Mouse (Mus musculus): ENCODE measurements around the gene Smc3.
"Not testable (repeated sequence)": the region's sequence is repeated elsewhere in the genome, so short reads cannot be mapped to it uniquely, and the experiment has no call there.

Smc3 gene

DNA sequence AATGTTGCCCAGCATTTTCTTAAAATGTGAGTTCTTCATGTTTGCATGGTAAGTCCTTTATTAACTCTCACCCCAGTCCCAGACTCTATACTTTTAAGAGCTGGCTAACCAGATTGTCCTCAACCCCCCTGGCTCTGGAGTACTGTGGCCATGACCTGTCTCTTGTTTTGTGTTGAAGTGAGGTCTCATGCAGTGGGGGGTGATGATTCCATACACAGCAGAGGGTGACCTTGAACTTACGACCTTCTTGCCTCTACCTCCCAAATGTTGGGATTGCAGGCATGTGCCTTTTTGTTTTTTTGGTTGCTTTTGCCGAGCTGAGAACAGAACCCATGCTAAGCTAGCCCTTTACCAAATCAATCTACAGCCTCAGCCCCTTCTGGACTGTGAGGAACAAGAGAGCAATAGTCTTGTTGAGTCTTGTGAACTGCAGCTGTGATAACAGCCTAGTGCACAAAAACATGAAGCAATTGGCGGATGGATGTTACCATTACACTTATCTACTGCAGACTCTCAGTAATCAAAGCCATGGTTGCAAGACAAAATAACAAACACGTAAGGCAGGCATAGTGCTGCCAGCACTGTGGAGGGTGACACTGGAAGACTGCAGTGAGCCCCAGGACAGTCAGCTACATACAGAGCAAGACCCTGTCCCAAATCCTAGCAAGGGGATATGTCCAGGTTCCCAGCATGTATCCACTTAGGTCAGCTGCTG, 24.7 kb upstream of the Smc3 start:
- ATAC-seq (ENCODE audit: insufficient number of reproducible peaks, low FRiP score, low TSS enrichment): no peak

DNA sequence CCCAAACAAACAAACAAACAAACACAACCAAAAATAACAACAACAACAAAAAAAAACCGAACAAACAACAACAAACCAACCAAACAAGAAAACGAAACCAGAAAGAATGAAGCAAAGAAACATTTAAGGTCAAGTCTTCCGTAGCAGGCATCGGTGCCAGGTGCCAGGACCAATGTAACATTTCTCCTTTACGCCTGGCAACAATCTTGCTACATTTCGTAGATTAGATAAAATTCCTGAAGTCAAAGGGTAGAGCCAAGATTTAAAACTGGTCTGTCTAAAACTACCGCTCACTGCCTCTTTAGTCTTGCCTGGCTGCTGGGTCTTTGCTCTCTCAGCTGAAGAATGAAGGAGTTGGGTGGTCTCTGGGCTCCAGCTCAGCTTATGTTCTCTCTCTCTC, 24.1 kb upstream of the Smc3 start:
- no peak for ATAC-seq (ENCODE audit: insufficient number of reproducible peaks, low FRiP score, low TSS enrichment)

DNA sequence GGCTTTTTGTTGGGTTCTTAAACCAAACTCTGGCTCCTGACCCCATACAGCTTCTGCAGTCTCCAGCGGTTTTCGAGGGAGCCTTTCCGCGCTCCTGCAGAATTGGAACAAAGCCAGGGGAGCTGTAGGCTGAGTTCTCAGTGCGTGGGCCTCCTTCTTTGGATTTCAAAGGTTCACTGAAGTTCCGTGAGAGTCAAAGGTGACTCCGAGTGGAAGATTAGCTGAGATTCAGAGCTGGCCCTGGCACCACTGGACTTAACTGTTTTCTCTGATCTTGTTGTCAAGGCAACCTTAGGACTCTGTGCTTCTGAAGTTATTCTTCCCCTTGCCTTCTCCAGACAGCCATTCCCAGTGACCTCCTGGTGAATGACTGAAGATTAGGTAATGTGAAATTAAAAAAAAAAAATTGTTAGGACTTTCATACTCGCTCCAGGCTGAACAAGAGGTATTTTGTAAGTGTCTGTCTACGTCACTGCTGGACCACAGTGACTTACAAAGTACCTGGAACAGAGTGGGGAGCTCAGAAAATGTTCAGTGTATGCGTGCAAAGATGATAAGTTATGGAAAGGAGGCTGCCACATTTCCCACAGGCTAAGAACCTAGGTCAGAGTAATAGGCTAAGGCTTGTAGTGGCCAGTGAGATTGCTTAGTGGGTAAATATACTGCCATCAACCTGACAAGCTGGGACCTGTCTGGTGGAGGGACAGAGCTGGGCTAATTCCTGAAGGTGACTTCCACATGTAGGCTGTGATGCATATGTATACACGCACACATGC, 23.0 kb upstream of the Smc3 start:
- no peak for ATAC-seq (ENCODE audit: insufficient number of reproducible peaks, low FRiP score, low TSS enrichment)

DNA sequence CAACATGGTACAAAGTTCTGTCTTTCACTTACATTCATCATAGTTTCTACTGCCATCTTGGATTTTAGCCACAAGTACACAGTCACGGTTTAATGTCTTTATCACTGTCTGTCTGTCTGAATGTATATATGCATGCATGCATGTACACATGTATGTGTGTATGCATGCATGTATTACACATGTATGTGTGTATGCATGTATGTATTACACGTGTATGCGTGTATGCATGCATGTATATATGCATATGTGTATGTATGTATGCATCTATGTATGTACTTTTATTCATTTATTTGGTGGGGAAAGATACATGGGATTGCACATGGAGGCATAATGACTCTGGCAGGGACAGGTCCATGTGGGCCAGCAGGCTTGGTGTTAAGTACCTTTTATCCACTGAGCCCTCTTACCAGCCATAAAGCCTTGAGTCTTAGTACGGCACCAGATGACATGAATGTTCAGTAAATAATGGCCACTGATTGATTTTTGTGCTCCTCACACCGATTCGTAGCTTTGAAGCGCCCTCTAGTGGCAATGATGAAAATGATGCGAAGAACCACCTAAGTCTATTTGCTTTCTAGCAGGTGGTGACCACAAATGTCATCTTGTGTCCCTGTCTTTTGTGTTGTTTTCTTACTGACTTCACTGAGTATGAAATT, 21.5 kb upstream of the Smc3 start:
- ATAC-seq (ENCODE audit: insufficient number of reproducible peaks, low FRiP score, low TSS enrichment): peak; percentile 79; the same call in 1 of the 2 replicates

DNA sequence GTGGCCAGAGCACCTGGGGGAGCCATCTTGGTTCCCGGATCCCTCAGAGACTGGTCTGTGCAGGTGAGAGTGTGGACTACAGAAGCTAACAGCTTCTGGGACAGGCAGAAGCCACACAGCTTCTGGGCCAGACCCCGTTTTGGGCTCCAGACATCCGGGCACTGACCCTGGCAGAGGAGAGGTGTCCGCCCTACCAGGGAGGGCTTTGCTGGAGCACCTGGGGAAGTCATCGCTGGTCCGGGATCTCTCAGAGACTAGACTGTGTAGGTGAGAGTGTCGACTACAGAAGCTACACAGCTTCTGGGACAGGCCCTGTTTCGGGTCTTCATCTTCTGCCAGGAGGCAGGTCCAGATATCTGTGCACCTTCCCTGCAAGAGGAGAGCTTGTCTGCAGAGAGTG, 19.9 kb upstream of the Smc3 start:
- not testable (repeated sequence) for ATAC-seq (ENCODE audit: insufficient number of reproducible peaks, low FRiP score, low TSS enrichment)

DNA sequence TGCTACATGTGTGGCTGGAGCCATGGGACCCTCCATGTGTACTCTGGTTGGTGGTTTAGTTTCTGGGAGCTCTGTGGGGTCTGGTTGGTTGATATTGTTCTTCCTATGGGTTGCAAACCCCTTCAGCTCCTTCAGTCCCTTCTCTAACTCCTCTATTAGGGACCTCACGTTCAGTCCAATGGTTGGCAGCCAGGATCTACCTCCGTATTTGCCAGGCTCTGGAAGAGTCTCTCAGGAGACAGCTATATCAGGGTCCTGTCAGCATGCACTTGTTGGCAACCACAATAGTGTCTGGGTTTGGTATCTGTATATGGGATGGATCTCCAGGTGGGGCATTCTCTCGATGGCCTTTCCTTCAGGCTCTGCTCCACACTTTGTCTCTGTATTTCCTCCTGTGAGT, 12.5 kb upstream of the Smc3 start:
- not testable (repeated sequence) for ATAC-seq (ENCODE audit: insufficient number of reproducible peaks, low FRiP score, low TSS enrichment)

DNA sequence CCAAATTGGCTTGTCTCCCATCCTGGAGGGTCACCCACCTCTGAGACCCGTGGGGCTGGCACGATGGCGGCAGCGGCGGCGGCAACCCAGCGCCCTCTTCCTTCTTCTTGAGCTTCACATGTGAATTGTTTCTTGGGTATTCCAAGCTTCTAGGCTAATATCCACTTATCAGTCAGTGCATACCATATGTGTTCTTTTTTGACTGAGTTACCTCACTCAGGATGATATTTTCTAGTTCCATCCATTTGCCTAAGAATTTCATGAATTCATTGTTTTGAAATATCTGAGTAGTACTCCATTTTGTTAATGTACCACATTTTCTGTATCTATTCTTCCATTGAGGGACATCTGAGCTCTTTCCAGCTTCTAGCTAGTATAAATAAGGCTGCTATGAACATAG, 11.2 kb upstream of the Smc3 start, which contains the start of gene Nutf2-ps1:
Gene Nutf2-ps1 (minus strand): TSS at position 101 of the 400 bp plus-strand sequence.
- ATAC-seq (ENCODE audit: insufficient number of reproducible peaks, low FRiP score, low TSS enrichment): not testable (repeated sequence)

DNA sequence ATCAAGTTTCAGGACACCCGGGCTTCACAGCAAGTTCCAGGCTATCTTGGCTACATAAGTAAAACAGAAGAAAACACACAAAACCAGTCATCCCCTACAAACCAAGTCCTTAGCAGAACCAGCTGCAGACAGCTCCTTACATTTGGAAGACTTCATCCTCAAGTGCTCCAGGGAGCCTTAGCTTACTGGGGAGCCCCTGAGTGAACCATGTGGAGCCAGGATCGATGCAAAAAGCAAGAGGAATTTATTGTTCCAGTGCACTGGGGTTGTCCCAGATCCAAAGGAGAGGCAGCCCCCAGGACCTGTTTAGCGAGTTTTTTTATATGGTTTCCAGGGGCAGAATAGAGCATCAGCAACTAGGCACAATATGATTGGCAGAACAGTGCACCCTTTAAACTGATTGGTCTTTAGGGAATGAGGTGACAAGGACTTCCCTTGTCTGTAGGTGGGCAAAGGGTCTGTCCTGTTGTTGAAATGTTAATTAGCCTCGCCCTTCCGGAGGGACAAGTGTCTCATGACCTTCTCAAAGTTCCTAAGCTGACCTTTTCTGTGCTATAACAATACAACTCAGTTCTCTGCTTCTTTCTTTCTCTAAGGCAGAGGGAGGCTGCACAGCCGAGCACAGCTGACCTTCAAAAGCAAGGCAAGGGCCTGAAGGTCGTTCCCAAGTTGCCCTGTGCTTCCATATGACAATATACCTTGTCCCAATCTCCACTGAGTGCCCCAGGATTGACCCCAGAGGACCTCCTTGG, 3.3 kb upstream of the Smc3 start:
- no peak for ATAC-seq (ENCODE audit: insufficient number of reproducible peaks, low FRiP score, low TSS enrichment)

DNA sequence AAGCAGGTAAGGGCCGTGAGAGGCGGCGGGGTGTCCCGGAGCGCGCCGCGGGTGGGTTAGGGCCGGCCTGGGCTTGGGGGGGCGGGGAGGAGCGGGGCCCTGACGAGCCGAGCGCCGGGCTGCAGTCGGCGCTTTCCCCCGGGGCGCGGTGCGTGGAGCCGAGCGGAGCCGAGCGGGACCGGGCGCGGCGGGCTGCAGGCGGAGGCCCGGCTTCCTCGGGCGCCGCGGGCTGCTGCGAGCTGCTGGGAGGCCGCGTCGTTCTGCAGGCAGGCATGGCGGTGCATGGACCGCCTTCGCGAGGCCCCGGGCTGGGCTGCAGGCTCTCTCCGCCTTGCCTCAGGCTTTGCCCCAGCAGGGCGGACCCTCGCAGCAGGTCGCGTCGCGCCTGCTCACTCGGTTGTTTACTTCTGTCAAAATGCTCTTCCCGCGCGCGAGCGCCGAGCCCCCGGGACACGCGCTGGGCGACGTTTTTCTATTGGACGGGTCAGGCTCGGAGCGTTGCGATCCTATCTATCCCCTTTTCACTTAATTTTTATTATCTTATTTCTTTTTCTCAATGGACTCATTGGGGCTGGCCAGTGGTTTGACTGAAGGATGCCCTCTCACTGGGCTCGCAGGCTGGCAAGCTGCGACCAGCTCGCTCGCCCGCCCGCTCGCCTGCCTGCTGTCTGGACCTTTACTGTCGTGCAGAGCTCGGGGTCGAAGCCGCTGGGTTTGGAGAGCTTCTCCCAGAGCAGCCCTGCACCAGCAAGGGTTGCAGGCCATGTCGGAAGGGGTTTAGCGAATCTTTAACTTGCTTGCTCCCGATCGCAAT, 558 bp downstream of the Smc3 start:
- ATAC-seq (ENCODE audit: insufficient number of reproducible peaks, low FRiP score, low TSS enrichment): peak; percentile 64; the same call in 1 of the 2 replicates

DNA sequence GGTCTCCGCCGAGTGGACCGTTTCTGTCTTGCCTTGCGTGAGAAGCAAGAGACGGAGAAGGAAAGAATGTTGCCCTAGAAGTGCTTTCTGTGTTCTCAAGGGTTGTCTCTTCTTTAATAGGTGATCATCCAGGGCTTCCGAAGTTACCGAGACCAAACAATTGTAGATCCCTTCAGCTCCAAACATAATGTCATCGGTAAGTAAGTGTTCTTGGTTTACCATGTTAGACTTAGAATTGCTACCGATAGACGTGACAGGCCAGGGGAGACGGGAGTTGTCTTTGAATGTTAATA, 1.1 kb downstream of the Smc3 start:
- ATAC-seq (ENCODE audit: insufficient number of reproducible peaks, low FRiP score, low TSS enrichment): no peak

DNA sequence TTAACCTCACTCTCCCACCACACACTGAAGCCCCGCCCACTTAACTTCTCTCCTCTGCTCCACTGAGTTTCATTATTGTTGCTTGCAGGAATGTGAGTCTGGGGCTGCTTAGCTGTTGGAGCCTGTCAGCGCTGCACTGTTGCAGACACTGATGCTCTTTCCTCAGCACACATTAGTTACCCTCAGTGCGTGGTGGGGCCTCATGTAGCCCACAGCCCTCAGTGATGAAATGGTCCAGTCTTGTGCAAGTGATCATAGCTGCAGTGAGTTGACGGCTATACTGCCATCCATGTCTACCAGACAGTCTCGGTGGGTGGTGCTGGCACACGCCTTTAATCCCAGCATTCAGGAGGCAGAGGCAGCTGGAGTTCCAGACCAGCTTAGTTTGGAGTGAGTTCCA, 8.7 kb downstream of the Smc3 start:
- no peak for ATAC-seq (ENCODE audit: insufficient number of reproducible peaks, low FRiP score, low TSS enrichment)

DNA sequence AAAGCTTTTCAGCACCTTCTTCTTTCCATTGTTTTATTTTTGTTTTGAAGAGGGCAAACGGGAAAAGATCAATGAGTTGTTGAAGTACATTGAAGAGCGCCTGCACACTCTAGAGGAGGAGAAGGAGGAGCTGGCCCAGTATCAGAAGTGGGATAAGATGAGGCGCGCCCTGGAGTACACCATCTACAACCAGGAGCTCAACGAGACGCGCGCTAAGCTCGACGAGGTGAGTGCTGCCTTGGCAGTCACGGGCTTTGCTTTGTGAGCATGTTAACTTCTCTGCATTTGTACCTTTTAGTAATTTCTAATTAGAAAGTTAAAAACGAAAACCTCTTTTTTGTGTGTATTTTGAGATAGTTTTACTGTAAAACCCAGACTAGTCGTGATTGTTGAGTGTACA, 21.5 kb downstream of the Smc3 start:
- ATAC-seq (ENCODE audit: insufficient number of reproducible peaks, low FRiP score, low TSS enrichment): no peak

DNA sequence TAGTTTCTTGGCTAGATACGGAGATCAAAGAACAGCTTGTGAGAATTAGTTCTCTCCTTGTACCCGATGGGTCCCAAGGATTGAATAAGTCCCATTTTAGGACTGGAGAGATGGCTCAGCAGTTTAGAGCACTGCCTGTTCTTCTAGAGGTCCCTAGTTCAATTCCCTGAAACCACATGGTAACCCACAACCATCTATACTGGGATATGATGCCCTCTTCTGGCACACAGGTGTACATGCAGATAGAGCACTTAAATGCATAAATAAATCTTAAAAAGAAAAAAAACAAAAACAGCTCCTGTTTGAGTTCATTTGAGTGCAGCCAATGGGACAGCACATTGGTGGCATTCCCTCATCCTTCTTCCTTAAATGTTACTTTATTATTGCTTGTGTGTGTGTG, 37.8 kb downstream of the Smc3 start:
- no peak for ATAC-seq (ENCODE audit: insufficient number of reproducible peaks, low FRiP score, low TSS enrichment)

DNA sequence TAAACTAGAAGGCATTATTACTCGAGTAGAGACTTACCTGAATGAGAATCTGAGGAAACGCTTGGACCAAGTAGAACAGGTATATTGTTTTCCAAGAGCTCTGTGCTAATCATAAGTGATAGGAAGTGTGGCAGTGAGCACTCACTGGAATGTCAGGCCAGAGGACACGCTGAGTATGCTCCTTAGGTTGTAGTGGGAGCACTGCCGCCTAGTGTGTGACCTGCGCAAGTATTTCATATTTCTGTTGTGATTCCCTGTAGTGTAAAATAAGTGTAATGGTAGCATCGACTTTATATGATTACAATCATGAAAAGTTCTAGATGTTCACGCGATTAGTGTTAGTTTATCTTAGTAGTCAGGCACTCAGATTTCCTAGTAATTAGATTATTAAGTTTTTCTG, 38.5 kb downstream of the Smc3 start:
- no peak for ATAC-seq (ENCODE audit: insufficient number of reproducible peaks, low FRiP score, low TSS enrichment)

DNA sequence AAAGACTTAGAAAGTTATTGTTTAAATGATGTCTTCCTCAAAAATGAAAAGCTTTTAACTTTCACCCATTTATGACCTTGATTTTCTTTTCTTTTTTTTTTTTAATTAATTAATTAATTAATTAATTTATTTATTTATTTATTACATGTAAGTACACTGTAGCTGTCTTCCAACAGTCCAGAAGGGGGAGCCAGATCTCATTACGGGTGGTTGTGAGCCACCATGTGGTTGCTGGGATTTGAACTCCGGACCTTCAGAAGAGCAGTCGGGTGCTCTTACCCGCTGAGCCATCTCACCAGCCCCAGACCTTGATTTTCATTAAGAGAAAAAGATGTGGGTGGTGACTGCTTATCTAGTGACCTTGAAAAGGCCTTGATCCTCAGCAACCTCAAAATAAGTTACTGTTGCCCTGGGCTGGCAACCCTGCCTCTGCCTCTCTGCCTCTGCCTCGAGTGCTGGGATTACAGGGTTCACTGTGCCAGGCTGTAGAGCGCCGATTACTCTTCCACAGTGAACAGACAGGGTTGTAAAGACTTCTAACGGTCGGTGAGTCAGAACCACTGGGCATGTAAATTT, 43.9 kb downstream of the Smc3 start:
- ATAC-seq (ENCODE audit: insufficient number of reproducible peaks, low FRiP score, low TSS enrichment): no peak

DNA sequence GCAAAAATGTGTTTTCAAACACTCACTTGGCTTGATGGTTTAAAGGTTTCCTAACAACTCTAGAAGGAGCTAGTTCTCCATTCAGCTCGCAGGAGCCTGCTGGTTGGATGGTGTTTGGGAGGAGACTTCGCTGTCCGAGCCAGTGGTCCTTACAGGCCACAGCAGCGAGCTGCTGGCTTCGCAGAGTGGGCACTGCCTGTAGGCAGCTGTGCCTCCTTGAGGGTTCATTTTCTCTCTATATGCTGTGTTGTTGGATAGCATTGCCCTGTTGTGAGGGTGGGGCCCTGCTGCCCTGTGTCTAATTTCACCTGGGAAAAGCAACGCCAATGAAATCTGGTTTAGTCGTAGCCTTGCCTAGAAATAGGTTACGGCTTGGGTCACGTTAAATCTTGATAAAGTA, 47.1 kb downstream of the Smc3 start:
- no peak for ATAC-seq (ENCODE audit: insufficient number of reproducible peaks, low FRiP score, low TSS enrichment)

DNA sequence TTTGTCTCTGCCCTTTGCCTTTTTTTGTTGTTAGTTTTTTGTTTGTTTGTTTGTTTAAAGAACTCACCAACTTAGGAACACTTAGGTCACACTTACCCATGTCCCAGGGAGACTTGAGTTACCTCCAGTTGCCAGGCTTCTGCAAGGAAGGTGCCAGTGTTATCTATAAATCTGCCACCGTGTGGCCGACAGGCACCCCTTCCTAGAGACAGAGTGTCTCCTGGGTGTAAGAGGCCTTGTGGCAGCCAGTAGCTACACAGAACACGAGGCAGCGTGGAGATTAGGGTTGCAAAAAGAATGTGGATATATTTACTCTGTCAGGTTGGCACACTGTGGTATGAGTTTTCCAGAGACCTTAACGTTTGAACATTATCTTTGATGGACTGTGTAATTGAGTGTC, 47.9 kb downstream of the Smc3 start:
- ATAC-seq (ENCODE audit: insufficient number of reproducible peaks, low FRiP score, low TSS enrichment): no peak

DNA sequence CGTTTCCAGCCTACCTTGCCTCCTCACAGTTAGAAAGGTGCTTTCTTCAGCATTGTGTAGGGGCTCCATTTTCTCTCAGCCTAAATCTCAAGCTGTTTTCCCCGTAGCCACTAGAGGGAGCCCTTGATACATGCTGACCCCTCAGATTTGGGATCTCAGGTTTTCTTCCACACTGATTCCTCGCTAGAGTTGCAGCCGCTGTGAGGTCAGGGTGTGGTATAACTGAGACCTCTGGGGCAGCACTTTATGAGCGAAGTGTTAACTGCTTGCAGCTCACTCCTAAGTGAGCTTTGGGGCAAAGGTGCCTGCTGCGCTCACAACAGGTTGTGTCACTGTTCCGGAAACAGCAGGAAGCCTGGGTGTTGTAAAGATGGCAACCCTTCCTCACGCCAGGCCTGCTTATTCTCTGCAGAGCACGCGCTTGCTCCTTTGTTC, 48.6 kb downstream of the Smc3 start:
- peak; percentile 65 for ATAC-seq (ENCODE audit: insufficient number of reproducible peaks, low FRiP score, low TSS enrichment)

DNA sequence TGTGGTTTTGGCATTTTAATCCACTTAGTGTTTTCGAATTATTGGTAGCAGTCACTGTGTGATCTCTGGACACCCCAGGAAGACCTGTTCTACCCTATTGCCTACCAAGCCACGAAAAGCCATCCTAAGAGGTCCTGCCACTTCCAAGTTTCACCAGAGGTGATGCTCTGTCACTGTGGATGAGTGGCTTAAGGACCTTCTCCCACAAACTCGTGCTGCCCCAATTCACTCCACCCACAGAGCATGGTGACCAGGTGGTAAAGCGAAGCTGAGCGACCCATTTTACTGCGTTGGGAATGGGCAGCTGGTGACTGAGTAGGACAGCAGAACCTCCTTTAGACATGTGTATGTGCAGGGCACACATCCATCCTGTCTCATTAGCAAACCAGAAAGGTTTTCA, 49.2 kb downstream of the Smc3 start:
- ATAC-seq (ENCODE audit: insufficient number of reproducible peaks, low FRiP score, low TSS enrichment): no peak

DNA sequence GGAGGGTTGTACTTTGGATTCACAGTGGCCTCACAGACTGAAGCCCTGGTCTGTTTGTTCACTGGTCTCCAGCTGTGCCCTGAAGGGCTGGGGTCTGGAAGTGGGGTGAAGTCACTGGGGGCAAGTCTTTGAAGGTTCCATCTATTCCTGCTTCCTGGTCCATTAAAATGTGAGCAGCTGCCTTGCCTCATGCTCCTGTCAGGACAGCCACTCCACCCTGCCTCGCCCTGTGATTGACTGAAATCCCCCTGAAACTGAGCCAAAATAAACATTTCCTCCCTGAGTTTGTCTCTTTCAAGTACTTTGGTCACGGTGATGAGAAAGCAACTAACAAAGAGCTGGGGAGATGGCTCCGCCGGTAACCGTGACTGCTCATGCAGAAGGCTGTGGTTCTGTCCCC, 49.6 kb downstream of the Smc3 start:
- no peak for ATAC-seq (ENCODE audit: insufficient number of reproducible peaks, low FRiP score, low TSS enrichment)
